Mouse (Mus musculus): ENCODE data around the gene Ccdc170.

DNA sequence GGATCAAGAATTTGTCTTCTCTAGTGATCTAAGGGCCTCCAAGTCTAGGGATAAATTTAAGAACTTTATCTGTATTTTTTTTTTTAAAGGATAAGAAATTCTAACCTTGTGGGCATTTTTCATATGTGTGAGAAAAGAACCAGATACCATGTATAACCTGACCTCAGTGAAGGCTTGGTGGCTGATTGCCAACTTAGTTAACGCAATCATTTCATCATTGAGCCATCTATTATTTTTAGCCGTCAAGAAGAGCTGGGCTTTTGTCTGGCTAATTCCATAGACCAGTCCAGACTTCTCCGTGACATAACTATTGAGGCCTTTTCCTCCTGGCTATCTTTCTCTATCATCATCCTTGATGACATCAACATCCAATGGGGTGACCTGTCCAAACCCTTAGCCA is 6.9 kb upstream of the Ccdc170 start:
- TF ChIP-seq USF1 (IDR thresholded peaks at IDR 0.05; ENCODE audit: low read depth): no peak
- no peak for TF ChIP-seq E2F4 (IDR thresholded peaks at IDR 0.05; ENCODE audit: insufficient read depth)
- TF ChIP-seq CEBPB (IDR thresholded peaks at IDR 0.05; ENCODE audit: insufficient read depth, poor library complexity, severe bottlenecking): no peak
- no peak for TF ChIP-seq POLR2A (IDR thresholded peaks at IDR 0.05; ENCODE audit: insufficient read length, low read depth)
- no peak for TF ChIP-seq POLR2AphosphoS2 (IDR thresholded peaks at IDR 0.05; ENCODE audit: insufficient read length, low read depth)
- no peak for TF ChIP-seq MAX (IDR thresholded peaks at IDR 0.05; ENCODE audit: low read depth)

All from myocyte (in vitro differentiated cells).